Mouse (Mus musculus) heart, embryonic 13.5 days (tissue): ENCODE data around the gene Hprt. TPM values are rescaled to one million over a fixed set of nuclear protein-coding genes. Genes with fewer than 3 reads are reported as not detected.

ENCODE experiments used
- ATAC-seq: fragments of 200-750 bp; cut with Nextera tagmentation; 2 replicates; pipeline ENCODE4 v1.8.0; 2017; ENCODE audit warnings: moderate TSS enrichment; ENCODE audit not compliant: insufficient number of reproducible peaks, low FRiP score, low TSS enrichment; ENCODE audit errors: extremely low read depth
- H3K27ac ChIP-seq: fragments of 300-500 bp; sonication (generic); replicated peaks from 2 replicates; pipeline ENCODE4 v1.5.1; 2015; ENCODE audit warnings: moderate library complexity, mild to moderate bottlenecking, inconsistent platforms
- H3K27me3 ChIP-seq: fragments of 300-500 bp; sonication (generic); replicated peaks from 2 replicates; pipeline ENCODE4 v1.6.1; 2015; ENCODE audit warnings: mild to moderate bottlenecking, inconsistent platforms
- H3K36me3 ChIP-seq: fragments of 300-500 bp; sonication (generic); 2 replicates; pipeline ENCODE4 v1.6.1; 2015; ENCODE audit warnings: mild to moderate bottlenecking, inconsistent platforms
- H3K4me1 ChIP-seq: fragments of 300-500 bp; sonication (generic); 2 replicates; pipeline ENCODE4 v1.6.1; 2015; ENCODE audit warnings: inconsistent platforms
- H3K4me2 ChIP-seq: fragments of 300-500 bp; sonication (generic); 2 replicates; pipeline ENCODE4 v1.6.1; 2015; ENCODE audit warnings: inconsistent platforms, mild to moderate bottlenecking, moderate library complexity
- H3K4me3 ChIP-seq: fragments of 300-500 bp; sonication (generic); 2 replicates; pipeline ENCODE4 v1.5.1; 2015; ENCODE audit warnings: moderate library complexity, mild to moderate bottlenecking, inconsistent platforms
- H3K9ac ChIP-seq: fragments of 300-500 bp; sonication (generic); 2 replicates; pipeline ENCODE4 v1.6.1; 2015; ENCODE audit warnings: inconsistent platforms, mild to moderate bottlenecking, moderate library complexity
- H3K9me3 ChIP-seq: fragments of 300-500 bp; sonication (generic); 2 replicates; pipeline ENCODE4 v1.6.1; 2016; ENCODE audit warnings: inconsistent platforms
- WGBS: fragments of 180-500 bp; shearing (Covaris S2); methylation state at CpG from one replicate; pipeline ENCODE4 v1.1.7; 2015; ENCODE audit warnings: mixed read lengths; 5-methylcytosine and 5-hydroxymethylcytosine counted together
- polyA plus RNA-seq: library from polyadenylated mRNA; unstranded; fragments of >200 nt; fragmentation: Nextera tagmentation; extraction: Ambion mirVana; gene quantifications from 2 replicates; pipeline ENCODE4 v1.2.1, GENCODE M21; 2015

The Hprt gene
- 191 and 224 TPM in 2 replicates for polyA plus RNA-seq

DNA sequence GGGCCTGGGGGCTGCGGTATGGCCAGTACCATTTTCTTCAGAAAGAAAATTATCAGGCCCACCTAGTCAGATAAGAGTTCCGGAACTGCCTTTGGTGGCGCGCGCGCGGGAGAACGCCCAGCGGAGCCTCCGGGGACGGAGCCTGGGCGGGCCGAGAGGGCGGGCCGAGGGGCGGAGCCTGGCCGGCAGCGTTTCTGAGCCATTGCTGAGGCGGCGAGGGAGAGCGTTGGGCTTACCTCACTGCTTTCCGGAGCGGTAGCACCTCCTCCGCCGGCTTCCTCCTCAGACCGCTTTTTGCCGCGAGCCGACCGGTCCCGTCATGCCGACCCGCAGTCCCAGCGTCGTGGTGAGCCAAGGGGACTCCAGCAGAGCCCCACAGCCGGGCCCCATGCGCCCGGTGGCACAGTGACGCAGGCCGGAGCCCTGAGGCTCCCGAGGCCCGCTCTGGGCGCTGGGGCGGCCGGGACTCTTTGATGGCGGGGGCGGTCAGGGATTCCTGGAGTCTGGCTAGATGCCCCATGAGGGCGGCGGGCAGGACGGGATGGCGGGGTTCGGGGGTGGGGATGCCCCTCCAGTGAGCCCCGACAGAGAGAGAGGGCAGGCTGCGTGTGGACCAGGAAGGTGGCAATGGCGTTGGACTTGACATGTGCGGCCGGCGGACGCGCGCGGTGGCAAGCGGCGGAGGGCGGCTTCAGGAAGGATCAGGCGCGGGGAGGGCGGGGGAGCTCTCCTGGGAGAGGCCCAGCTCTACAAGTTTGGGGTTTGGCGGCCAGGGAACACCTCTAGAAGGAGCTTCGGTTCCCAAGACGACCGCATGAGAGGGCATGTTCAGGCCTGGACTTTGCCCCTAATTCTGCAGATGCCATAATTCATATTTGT lies at the start of gene Hprt:
TSS of gene Hprt (plus strand) at position 233 of the 879 bp plus-strand sequence.
- H3K9ac ChIP-seq: peak within 1 kb of the TSS; percentile 90
- ATAC-seq: peak; percentile 95
- 8% methylated on average over 61 of the region's 72 CpGs for WGBS

DNA sequence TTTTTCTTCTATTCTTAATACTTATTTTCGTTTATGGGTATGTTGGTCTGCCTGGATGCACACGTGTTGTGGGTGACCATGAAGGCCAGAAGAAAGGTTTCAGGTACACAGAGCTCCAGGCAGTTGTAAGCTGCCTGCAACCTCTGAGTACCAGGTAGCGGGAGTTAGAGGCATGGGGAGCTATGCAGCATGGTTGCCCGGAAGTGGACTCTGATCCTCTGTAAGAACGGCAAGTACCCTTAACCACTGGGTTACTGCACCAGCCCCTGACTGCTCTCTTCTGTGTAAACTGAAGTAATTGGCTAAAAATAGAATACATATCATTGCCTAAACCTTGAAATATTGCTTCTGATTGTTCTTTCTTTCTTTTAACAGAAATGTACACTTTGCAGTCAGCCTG lies 42.4 kb upstream of the Hprt start:
- no peak overlapping the region for H3K4me2 ChIP-seq
- H3K27me3 ChIP-seq: no peaks in the 10 kb centered on the region
- H3K9me3 ChIP-seq: no peaks in the 10 kb centered on the region
- ATAC-seq: no peak
- 84% methylated on average over 5 of the region's 5 CpGs for WGBS
- no peak overlapping the region for H3K27ac ChIP-seq
- no peaks in the 10 kb centered on the region for H3K4me1 ChIP-seq
- H3K9ac ChIP-seq: no peak overlapping the region
- no peak overlapping the region for H3K4me3 ChIP-seq
- peaks cover 50% of the 10 kb centered on the region for H3K36me3 ChIP-seq

More for the DNA sequence above, at the start of gene Hprt:
- H3K27me3 ChIP-seq: no peaks in the 10 kb centered on the region
- peak within 1 kb of the TSS; percentile 72 for H3K4me3 ChIP-seq
- H3K36me3 ChIP-seq: peaks cover 4% of the 10 kb centered on the region; the same call in 1 of the 2 replicates
- no peaks in the 10 kb centered on the region for H3K9me3 ChIP-seq
- peaks cover 11% of the 10 kb centered on the region for H3K4me1 ChIP-seq
- peak within 1 kb of the TSS; percentile 71 for H3K4me2 ChIP-seq
- peak within 1 kb of the TSS; percentile 94 for H3K27ac ChIP-seq

DNA sequence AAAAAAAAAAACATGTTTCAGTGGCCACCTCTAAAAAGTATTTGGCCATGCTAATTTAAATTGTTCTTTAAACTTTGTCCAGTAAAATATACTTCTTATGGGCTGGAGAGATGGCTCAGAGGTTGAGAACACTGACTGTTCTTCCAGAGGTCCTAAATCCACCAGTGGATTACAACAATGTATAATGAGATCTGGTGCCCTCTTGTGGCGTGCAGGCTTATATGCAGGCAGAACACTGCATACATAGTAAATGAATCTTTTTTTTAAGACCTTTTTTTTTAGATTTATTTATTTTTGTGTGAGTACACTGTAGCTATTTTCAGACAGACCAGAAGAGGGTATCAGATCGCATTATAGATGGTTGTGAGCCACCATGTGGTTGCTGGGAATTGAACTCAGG lies 38.2 kb upstream of the Hprt start:
- Histone ChIP-seq H3K4me2 (no peak overlapping the region), H3K36me3 (peaks cover 55% of the 10 kb centered on the region), H3K4me1 (no peaks in the 10 kb centered on the region), H3K4me3 (no peak overlapping the region), H3K27ac (no peak overlapping the region), H3K27me3 (no peaks in the 10 kb centered on the region), H3K9me3 (no peaks in the 10 kb centered on the region), H3K9ac (no peak overlapping the region)
- WGBS: 76% methylated on average over 2 of the region's 2 CpGs
- ATAC-seq: no peak

DNA sequence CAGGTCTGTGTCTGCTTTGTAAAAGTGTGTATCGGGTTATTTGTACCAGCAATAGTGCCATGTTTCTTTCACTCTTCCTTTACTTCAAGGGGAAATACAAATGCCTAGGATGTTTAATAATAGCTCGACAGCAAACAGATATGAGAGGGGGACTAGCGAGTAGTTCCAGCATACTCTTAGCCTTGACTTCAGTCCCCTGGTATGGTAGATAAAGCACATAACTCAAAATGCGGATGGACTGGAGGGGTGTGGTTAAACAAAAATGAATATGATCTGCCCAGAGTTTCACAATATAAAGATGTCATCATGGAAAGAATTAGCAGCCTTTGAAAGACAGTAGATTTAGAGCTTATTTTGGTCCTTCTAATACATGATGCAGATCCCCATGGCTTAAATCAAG lies 31.0 kb upstream of the Hprt start:
- Histone ChIP-seq H3K4me3 (no peak overlapping the region), H3K27me3 (no peaks in the 10 kb centered on the region), H3K4me1 (peaks cover 8% of the 10 kb centered on the region; the same call in 1 of the 2 replicates), H3K9ac (no peak overlapping the region), H3K9me3 (no peaks in the 10 kb centered on the region), H3K4me2 (no peak overlapping the region; the same call in 1 of the 2 replicates), H3K36me3 (peaks cover 22% of the 10 kb centered on the region), H3K27ac (peak overlapping the region; percentile 52)
- WGBS: 42% methylated on average over 4 of the region's 4 CpGs
- no peak for ATAC-seq

DNA sequence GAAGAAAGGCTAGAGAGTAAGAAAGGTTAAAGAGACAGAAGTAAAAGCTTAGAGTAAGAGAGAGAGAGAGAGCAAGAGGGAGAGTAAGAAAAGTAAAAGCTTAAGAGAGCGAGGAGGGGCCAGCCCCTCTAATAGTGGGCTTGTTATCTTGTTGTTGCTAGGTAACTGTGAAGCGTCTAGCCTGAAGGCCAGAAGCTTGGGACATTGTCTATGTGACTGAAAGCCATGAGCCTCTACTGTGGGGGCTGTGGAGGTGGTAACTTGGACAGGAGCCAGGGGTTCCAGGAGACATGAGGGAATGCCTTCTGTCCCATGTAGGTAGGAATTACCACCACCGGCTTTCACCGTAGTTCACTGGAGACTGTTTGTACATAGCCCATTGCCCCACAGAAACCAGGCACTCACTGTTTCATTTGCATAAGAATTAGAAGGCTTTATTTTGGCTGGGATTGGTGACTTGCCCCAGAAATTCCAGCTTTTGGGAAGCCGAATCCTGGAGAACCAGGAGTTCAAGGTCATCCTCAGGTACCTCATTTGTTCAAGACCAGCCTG lies 26.3 kb upstream of the Hprt start:
- Histone ChIP-seq H3K4me1 (peaks cover 8% of the 10 kb centered on the region; the same call in 1 of the 2 replicates), H3K4me3 (no peak overlapping the region), H3K36me3 (no peaks in the 10 kb centered on the region), H3K9ac (no peak overlapping the region), H3K9me3 (no peaks in the 10 kb centered on the region), H3K4me2 (peak overlapping the region; percentile 9; the same call in 1 of the 2 replicates), H3K27me3 (no peaks in the 10 kb centered on the region), H3K27ac (peak overlapping the region; percentile 81)
- ATAC-seq: no peak
- WGBS: 45% methylated on average over 5 of the region's 5 CpGs

DNA sequence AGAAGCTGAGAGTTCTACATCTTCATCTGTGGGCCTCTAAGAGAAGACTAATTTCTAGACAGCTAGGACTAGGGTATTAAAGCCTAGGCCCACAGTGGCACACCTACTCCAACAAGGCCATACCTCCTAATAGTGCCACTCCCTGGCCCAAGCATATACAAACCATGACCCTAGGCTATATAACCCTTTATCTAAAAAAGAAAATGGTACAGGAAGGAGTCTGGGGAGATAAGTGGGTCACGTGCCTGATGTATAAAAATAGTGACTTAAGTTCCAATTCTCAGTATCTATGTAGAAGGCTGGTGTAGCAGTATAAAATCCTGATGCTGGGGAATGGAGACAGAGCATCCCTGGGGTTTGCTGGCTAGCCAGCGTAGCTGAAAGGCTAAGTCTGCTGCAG lies 22.8 kb upstream of the Hprt start:
- 59% methylated on average over 2 of the region's 2 CpGs for WGBS
- no peaks in the 10 kb centered on the region for H3K36me3 ChIP-seq
- no peaks in the 10 kb centered on the region for H3K27me3 ChIP-seq
- no peak overlapping the region for H3K4me3 ChIP-seq
- H3K9me3 ChIP-seq: no peaks in the 10 kb centered on the region
- ATAC-seq: no peak
- no peak overlapping the region for H3K27ac ChIP-seq
- peaks cover 6% of the 10 kb centered on the region for H3K4me1 ChIP-seq
- H3K9ac ChIP-seq: no peak overlapping the region
- H3K4me2 ChIP-seq: no peak overlapping the region

DNA sequence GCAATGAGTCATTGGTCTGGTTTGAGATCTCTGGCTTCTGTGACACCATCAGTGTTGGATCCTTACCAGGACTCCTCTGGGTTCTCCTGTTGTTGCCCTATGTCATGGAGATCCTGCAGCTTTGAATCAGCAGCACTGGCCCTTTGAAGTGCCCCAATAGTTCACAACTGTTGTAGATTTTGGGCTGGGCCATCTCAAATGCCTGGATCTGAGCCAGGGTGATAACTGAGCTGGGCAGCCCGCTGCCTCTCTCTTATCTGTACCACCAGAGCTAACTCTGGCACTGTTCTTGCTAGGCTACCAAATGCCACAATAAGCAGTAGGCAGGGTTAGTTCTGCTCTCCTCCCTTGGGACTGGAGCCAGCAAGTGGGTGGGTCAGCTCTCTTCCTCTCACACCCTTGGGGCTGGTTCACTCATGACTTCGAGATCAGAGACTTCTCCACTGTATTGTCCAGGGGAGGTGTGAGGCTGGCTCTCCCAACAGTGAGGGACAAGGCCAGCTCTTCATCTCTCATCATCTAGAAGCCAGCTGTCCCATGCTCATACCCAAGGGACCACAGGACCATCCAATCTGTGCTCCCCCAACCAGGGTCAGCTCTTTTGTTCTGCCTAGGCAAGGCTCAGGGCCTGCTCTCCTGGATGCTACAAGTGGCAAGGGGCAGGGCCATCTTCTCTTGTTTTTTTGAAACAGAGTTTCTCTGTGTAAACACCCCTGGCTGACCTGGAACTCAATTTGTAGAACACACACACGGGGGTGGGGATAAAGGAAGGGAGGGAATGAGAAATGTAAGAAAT lies 16.5 kb upstream of the Hprt start:
- H3K4me1 ChIP-seq: peaks cover 10% of the 10 kb centered on the region; the same call in 1 of the 2 replicates
- H3K27ac ChIP-seq: peak overlapping the region; percentile 83
- H3K27me3 ChIP-seq: no peaks in the 10 kb centered on the region
- H3K36me3 ChIP-seq: no peaks in the 10 kb centered on the region
- H3K9ac ChIP-seq: no peak overlapping the region
- H3K9me3 ChIP-seq: no peaks in the 10 kb centered on the region
- ATAC-seq: peak; percentile 83
- H3K4me2 ChIP-seq: no peak overlapping the region
- H3K4me3 ChIP-seq: no peak overlapping the region
- 27% methylated on average over 3 of the region's 3 CpGs for WGBS

DNA sequence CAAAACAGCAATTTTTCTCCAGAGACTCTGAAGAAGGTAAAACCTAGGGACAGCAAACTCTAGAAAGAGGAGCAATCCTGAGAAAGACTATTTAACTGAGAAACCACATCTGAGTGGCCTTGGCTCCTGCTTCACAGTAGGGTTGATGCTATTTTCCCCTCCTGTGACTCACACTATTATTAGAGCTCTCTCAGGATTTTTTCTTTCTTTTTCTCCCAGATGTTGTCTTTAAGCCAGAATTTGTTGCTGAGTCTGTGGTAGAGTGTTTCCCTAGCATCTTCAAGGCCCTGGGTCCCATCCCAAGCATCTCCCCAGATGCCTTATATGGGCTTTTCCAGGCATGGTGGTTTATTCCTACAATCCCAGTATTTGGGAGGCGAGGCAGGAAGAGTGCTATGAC lies 15.8 kb upstream of the Hprt start:
- 59% methylated on average over 1 of the region's 1 CpGs for WGBS
- peaks cover 10% of the 10 kb centered on the region; the same call in 1 of the 2 replicates for H3K4me1 ChIP-seq
- ATAC-seq: no peak
- H3K27me3 ChIP-seq: no peaks in the 10 kb centered on the region
- H3K36me3 ChIP-seq: no peaks in the 10 kb centered on the region
- no peak overlapping the region for H3K4me2 ChIP-seq
- H3K27ac ChIP-seq: peak overlapping the region; percentile 83
- H3K4me3 ChIP-seq: no peak overlapping the region
- H3K9ac ChIP-seq: no peak overlapping the region
- H3K9me3 ChIP-seq: no peaks in the 10 kb centered on the region

DNA sequence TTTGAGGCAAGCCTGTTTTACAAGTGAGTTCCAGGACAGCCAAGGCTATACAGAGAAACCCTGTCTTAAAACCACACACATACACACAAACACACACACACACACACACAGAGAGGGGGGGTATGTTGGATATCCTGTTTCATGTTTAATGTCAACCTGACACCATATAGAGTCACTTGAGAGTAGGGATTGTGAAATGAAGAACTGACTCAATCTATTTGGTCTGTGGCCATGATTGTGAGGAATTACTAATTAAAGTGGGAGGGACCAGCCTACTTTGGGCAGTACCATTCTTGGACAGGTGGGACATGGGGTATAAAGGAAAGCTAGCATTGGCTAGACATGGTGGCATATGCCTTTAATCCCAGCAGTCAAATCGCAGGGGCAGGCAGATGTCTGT lies 15.3 kb upstream of the Hprt start:
- Histone ChIP-seq H3K27me3 (no peaks in the 10 kb centered on the region), H3K36me3 (no peaks in the 10 kb centered on the region), H3K4me2 (no peak overlapping the region), H3K9me3 (no peaks in the 10 kb centered on the region), H3K27ac (peak overlapping the region; percentile 83; the same call in 1 of the 2 replicates), H3K9ac (no peak overlapping the region), H3K4me3 (no peak overlapping the region), H3K4me1 (peaks cover 10% of the 10 kb centered on the region; the same call in 1 of the 2 replicates)
- 92% methylated on average over 1 of the region's 1 CpGs for WGBS
- no peak for ATAC-seq

DNA sequence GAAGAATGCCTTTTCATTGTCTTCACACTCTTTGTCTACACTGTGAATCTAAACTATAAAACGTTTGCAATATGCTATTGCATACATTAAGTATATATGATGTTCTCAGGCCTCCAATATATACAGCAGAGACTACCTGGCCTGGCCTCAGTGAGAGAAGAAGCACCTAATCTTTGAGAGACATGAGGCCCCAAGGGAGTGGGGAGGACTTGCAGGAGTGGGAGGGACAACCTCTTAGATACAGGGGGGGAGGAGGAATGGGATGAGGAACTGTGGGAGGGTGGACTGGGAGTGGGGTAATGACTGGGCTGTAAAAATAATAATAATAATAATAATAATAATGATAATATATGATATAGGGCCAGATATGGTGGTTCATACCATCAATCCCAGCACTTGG lies 9.4 kb upstream of the Hprt start:
- no peak overlapping the region for H3K27ac ChIP-seq
- H3K9me3 ChIP-seq: no peaks in the 10 kb centered on the region
- no peak overlapping the region for H3K4me2 ChIP-seq
- H3K9ac ChIP-seq: no peak overlapping the region
- no peak for ATAC-seq
- H3K27me3 ChIP-seq: no peaks in the 10 kb centered on the region
- H3K4me1 ChIP-seq: no peaks in the 10 kb centered on the region
- no peaks in the 10 kb centered on the region for H3K36me3 ChIP-seq
- no peak overlapping the region for H3K4me3 ChIP-seq
- WGBS: 52% methylated on average over 1 of the region's 1 CpGs

DNA sequence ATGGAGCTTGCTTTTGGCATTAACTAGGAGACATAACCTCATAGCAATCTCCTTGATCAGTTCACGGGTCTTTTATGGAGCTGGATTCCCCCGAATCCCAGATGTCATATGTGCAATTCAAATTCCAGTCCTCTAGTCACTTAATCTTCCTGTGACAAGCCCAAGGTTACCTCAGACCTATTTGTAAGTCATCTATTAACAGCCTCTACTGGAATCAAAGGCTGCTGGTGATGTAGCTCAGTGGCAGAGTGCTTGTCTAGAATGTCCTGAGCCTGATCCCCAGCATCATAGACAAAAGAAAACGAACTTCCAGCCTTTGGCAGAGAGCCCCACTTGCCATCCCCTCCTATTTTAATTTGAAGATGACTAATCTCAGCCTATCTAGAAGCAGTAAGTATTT lies 6.6 kb upstream of the Hprt start:
- Histone ChIP-seq H3K9ac (no peak overlapping the region), H3K27ac (no peak overlapping the region), H3K36me3 (no peaks in the 10 kb centered on the region), H3K4me1 (no peaks in the 10 kb centered on the region), H3K4me2 (no peak overlapping the region), H3K4me3 (no peak overlapping the region), H3K9me3 (no peaks in the 10 kb centered on the region), H3K27me3 (no peaks in the 10 kb centered on the region)
- 61% methylated on average over 3 of the region's 3 CpGs for WGBS
- no peak for ATAC-seq
